Mouse (Mus musculus) gastrocnemius, postnatal 10 days (tissue): ENCODE data around the gene Rgs10. TPM values are rescaled to one million over a fixed set of nuclear protein-coding genes. Genes with fewer than 3 reads are reported as not detected.

Experiments
- DNase-seq: peaks from one replicate; pipeline ENCODE4 v3.0.0; 2021; ENCODE audit warnings: mixed read lengths
- total RNA-seq, 2 experiments: library from RNA; stranded (reverse); gene quantifications; 2 replicates each; pipeline ENCODE4 v1.2.3; 2021

Rgs10 gene
- total RNA-seq, 2 experiments from 2014 or later, result 9.8 to 10.3 TPM

GRCm38 (mm10) chr7:128410708-128411413 is 7.7 kb downstream of the Rgs10 start:
- DNase-seq, result no peak

- DNase-seq, result no peak
These were observed 10.3 kb downstream of the Rgs10 start for GRCm38 (mm10) chr7:128408265-128408664.

DNA sequence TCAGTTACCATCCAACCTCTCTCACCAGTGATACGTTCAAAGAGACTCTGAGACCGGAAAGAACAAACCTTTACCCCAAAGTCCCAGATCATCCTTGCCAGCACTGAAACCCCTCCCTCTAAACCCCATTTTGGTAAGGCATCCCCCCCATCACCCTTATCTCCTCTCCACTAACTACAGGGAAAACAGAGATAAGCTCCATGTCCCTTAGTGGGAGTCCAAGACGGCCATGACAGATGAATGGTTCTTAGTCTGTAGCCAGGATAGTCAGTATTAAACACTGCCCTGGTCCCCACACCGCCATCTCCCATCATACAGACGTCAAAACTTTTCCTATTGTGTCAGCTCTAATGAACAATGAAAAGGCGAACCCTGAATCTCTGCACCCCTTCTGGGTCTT is 14.6 kb downstream of the Rgs10 start:
- DNase-seq, result no peak

- no peak for DNase-seq
These were observed 15.0 kb downstream of the Rgs10 start for GRCm38 (mm10) chr7:128403586-128403985.

- DNase-seq, result no peak
These were observed 15.4 kb downstream of the Rgs10 start for GRCm38 (mm10) chr7:128403128-128403527.

DNA sequence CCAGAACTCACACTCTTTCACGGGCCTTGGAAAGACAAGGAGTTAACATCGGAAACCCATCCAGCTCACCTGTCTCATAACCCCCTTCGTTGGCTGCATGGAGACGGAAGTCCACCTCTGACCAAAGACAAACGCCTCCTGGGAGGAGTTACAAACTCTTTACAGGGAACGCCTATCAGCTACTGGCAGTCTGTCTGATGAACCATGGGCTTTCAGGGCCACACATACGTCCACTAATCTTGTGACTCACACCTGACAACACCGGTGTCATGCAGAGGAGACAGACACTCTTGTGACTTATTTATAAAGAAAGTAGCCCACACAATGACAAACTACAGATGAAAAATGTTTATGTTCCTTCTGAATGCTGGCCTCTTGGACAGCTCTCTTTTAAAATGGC is 16.0 kb downstream of the Rgs10 start:
- no peak for DNase-seq

DNA sequence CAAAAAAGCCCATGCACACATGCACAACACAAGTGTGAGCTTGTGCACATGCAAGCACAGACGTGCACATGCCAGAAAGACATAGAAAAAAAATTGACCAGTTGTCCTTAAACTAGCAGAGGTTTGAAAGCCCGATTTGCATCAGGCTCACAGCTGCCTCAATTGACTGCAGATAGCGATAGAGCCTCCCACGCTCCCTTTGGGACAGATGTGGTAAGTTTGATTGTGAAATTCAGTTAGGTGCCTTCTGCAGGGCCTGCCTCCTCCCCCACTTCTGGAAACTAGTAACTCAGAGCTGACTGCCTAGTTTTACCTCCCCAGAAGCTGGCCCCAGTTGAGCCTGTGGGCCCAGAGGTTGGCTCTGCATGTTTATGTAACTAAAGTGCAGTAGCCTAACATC is 19.9 kb downstream of the Rgs10 start:
- no peak for DNase-seq

- no peak for DNase-seq
These were observed 21.5 kb downstream of the Rgs10 start for GRCm38 (mm10) chr7:128397066-128397465.

DNA sequence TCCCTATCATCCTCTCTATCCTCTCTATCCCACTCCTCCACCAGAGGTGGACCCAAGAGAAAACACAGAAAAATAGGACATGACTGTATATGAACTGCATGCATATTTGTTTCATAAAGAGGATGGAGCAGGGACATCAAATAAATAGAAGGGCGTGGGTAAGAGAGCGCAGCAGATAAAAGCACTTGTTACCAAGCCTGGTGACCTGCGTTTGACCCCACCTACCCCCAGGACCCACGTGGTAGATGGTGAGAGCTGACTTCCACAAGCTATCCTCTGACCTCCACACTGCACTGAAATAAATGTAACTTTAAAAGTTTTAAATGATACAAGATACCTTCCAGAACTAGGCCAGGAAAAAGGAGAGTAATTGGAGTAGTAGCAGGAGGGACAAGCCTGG is 24.8 kb downstream of the Rgs10 start:
- no peak for DNase-seq

- DNase-seq, result no peak
These were observed 25.6 kb downstream of the Rgs10 start for GRCm38 (mm10) chr7:128392972-128393314.

- DNase-seq, result no peak
These were observed 26.2 kb downstream of the Rgs10 start for GRCm38 (mm10) chr7:128392071-128392971.

GRCm38 (mm10) chr7:128391267-128392057 is 27.1 kb downstream of the Rgs10 start:
- no peak for DNase-seq

- DNase-seq, result peak; percentile 82
These were observed 29.6 kb downstream of the Rgs10 start for GRCm38 (mm10) chr7:128388968-128389367.

DNA sequence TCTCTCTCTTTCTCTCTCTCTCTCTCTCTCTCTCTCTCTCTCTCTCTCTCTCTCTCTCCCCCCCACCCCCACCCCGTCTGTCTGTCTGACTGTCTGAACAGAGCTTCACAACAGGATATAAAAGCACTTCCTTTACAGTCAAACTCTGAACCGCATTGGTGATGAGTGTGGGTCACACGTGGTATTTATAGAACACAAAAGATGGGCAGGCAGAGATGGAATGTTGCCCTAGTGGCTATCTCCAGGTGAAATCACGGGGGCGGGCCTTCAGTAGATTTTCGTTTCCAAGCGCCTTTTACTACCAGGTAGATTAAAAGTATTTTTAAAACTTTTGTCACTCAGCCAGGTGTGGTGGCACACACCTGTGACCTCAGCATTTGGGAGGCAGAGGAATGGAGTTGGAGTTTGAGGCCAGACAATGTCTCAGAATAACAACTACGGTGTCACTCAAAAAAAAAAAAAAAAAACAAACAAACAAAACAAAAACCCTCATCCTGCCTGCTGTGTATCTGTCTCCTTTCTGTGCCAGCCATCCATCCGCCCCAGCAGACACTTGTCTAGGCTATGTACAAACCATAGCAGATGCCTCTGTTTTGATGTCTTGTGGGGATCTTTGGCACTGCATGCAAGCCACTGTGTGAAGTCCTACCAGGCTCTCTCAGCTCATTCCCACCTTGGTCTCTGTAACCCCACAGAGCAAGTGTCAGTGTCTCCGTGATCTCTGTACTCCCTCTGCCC is 34.7 kb downstream of the Rgs10 start:
- DNase-seq, result no peak

DNA sequence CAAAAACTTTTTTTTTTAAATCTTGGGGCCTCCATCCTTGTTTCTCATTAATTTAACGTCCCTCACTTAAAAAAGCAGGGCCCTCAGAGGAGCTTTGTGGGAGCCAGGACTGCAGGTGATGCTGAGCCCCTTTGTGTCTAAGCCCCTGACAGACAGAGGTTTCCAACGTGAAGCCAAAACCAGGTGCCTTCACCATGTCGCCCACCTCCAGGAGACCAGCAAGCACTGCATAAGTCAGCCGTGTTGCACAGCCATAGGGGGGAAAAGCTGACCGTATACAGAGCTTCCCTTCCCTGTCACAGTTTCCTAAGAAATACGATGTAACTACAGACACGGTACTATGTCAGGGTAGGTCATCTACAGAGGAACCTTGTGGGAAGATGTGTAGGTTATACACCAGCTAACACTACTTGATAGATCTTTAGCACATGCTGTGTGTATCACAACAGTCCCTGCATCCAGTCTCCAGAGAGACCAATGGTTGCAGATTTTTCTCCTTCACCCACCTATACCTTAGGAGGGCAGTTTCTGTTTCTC is 35.3 kb downstream of the Rgs10 start:
- no peak for DNase-seq

DNA sequence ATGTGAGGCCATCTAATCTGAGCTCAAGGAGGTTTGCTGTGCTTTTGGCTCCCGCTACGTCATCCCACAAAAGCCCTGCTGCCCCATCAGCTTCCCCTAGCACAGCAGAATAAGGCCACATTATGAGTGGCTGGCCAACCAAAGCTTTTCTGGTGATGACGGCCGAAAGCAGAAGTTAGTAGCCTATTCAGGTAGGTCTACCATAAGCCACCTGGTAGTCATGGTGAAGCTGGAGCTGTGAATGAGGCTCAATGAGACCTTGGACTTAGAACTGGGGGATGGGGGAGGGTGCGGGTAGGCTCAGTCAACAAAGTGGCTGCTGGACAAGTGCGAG is 36.1 kb downstream of the Rgs10 start:
- DNase-seq, result no peak

- no peak for DNase-seq
These were observed 36.6 kb downstream of the Rgs10 start for GRCm38 (mm10) chr7:128381811-128382526.

GRCm38 (mm10) chr7:128381001-128381400 is 37.6 kb downstream of the Rgs10 start:
- DNase-seq, result no peak

DNA sequence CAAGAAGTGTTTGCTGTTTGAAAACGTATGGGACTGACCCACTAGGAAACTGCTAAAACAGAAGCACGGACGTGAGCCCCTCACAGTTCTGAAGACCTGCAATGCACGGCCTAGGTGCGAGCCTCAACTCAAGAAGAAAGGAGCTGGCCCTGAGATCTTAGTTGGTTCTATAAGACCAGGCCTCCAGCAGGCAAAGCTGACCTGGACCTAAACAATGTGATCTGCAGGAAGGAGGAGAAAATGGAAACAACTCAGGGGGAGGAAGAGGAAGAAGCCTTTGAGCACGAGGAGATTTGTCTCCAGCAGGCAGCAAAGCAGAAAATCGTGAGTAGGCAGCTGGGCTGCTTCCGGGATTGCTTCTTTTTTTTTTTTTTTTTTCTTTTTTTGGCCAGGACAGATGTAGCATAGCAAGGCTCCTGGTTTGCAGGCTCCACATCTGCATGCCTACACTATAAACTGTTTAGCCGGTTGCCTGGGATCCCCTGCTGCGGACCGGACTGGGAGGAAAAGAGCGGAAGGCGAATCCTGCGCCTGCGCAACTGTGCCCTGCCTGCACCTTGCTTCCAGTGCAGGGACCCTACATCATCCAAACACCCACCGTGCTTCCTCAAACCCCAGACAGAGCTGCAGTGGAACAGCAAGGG is 39.3 kb downstream of the Rgs10 start:
- DNase-seq, result peak; percentile 28

- DNase-seq, result no peak
These were observed 42.3 kb downstream of the Rgs10 start for GRCm38 (mm10) chr7:128376206-128376701.

DNA sequence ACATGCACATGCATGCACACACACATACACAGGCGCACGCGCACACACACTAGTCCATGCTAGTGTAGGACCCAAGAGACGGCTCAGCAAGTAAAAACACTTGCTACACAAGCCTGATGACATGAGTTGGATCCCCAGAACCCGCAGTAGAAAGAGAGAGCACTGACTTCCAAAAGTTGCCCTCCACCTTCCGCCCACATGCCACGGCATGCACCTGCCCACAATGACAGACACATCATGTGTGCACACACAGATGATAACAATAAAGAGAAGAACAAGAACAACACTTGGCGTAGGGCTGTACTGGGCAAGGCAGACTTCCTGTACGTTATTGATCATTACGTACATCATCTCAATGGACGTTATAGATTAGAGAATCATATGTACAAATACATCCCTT is 44.4 kb downstream of the Rgs10 start:
- no peak for DNase-seq
